Mouse (Mus musculus) midbrain, embryonic 11.5 days (tissue): ENCODE measurements around the gene Unc5a. TPM values are rescaled to one million over a fixed set of nuclear protein-coding genes. Genes with fewer than 3 reads are reported as not detected.

Experiments
- ATAC-seq: fragments of 200-750 bp; cut with Nextera tagmentation; 2 replicates; pipeline ENCODE4 v1.8.0; 2017; ENCODE audit warnings: moderate TSS enrichment, moderate library complexity; ENCODE audit not compliant: low FRiP score
- DNase-seq: peaks from one replicate; pipeline ENCODE4 v3.0.0; 2015; ENCODE audit warnings: low spot score; ENCODE audit errors: missing footprints
- H3K27ac ChIP-seq: fragments of 300-500 bp; sonication (generic); 2 replicates; pipeline ENCODE4 v1.5.1; 2014; ENCODE audit warnings: low read depth, low read length
- H3K27me3 ChIP-seq: fragments of 300-500 bp; sonication (generic); 2 replicates; pipeline ENCODE4 v1.6.1; 2014; ENCODE audit warnings: mild to moderate bottlenecking, low read length, moderate library complexity, mixed read lengths; ENCODE audit not compliant: control insufficient read depth, insufficient read depth
- H3K36me3 ChIP-seq: fragments of 300-500 bp; sonication (generic); 2 replicates; pipeline ENCODE4 v1.6.1; 2014; ENCODE audit warnings: mild to moderate bottlenecking, low read length, moderate library complexity, mixed read lengths; ENCODE audit not compliant: control insufficient read depth, insufficient read depth
- H3K4me1 ChIP-seq: fragments of 300-500 bp; sonication (generic); 2 replicates; pipeline ENCODE4 v1.6.1; 2014; ENCODE audit warnings: low read length; ENCODE audit not compliant: control insufficient read depth, insufficient read depth
- H3K4me2 ChIP-seq: fragments of 300-500 bp; sonication (generic); 2 replicates; pipeline ENCODE4 v1.6.1; 2014; ENCODE audit warnings: mild to moderate bottlenecking, moderate library complexity
- H3K4me3 ChIP-seq: fragments of 300-500 bp; sonication (generic); 2 replicates; pipeline ENCODE4 v1.5.1; 2014; ENCODE audit warnings: low read depth, low read length
- H3K9ac ChIP-seq: fragments of 300-500 bp; sonication (generic); 2 replicates; pipeline ENCODE4 v1.6.1; 2014; ENCODE audit warnings: low read length
- H3K9me3 ChIP-seq: fragments of 300-500 bp; sonication (generic); 2 replicates; pipeline ENCODE4 v1.6.1; 2016; ENCODE audit warnings: low read length; ENCODE audit not compliant: control insufficient read depth
- WGBS: fragments of 180-500 bp; shearing (Covaris S2); extraction: QIAGEN DNeasy Blood & Tissue Kit; methylation state at CpG from one replicate; pipeline ENCODE4 v1.1.7; 2014; 5-methylcytosine and 5-hydroxymethylcytosine counted together
- polyA plus RNA-seq: library from polyadenylated mRNA; unstranded; fragments of >200 nt; fragmentation: Nextera tagmentation; extraction: Ambion mirVana; gene quantifications from 2 replicates; pipeline ENCODE4 v1.2.1, GENCODE M21; 2014

Unc5a gene
- polyA plus RNA-seq, 1 experiment from 2014 or later = 2.9 TPM

DNA sequence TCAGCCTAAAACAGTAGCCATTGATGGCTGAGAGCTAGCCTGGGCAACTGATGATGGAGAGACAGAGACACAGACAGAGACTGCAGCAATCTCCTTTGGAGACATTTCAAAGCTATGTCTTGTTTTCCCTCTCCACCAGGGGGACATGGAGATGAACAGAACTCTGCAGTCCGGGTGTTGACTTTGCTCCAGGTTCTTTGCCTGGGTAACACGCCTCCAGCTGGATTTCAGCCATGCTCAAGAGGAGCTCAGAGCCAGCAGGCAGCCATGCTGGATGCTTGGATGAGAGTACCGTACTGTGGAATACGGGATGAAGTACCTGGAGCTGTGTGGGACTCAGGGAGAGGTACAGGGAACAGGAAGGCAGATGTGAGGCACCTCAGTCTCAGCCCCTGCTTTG is 22.6 kb upstream of the Unc5a start:
- no peaks in the 10 kb centered on the region for H3K9me3 ChIP-seq
- H3K27ac ChIP-seq = no peak overlapping the region
- DNase-seq (no peak), ATAC-seq (no peak)
- no peaks in the 10 kb centered on the region for H3K27me3 ChIP-seq
- H3K4me3 ChIP-seq = no peak overlapping the region
- no peak overlapping the region for H3K9ac ChIP-seq
- H3K4me2 ChIP-seq = no peak overlapping the region
- no peaks in the 10 kb centered on the region for H3K36me3 ChIP-seq
- 69% methylated on average over 4 of the region's 4 CpGs for WGBS
- H3K4me1 ChIP-seq = no peaks in the 10 kb centered on the region

DNA sequence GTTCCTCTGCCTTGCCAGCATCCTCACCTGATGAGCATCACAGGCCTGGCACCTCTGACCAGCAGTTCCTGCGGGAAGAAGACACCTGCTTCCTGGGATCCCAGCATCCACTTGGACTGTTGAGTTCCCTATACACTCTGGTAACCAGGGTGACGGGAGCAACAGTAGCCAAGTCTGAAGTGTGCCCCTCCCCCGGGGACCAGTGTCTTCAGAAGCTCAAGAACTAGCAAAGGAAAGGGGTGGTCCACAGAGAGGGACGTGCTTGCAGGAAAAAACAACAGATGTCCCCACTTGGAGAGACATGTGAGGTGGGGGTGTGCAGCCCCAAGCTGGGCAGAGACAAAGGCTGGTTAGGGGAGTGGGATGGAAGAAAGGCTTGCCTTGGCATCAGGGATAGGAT is 19.1 kb upstream of the Unc5a start:
- no peak overlapping the region for H3K4me3 ChIP-seq
- H3K27ac ChIP-seq = no peak overlapping the region
- 37% methylated on average over 4 of the region's 4 CpGs for WGBS
- H3K4me2 ChIP-seq = no peak overlapping the region
- no peaks in the 10 kb centered on the region for H3K4me1 ChIP-seq
- H3K9me3 ChIP-seq = no peaks in the 10 kb centered on the region
- ATAC-seq (no peak), DNase-seq (no peak)
- H3K36me3 ChIP-seq = no peaks in the 10 kb centered on the region
- no peaks in the 10 kb centered on the region for H3K27me3 ChIP-seq
- H3K9ac ChIP-seq = no peak overlapping the region

DNA sequence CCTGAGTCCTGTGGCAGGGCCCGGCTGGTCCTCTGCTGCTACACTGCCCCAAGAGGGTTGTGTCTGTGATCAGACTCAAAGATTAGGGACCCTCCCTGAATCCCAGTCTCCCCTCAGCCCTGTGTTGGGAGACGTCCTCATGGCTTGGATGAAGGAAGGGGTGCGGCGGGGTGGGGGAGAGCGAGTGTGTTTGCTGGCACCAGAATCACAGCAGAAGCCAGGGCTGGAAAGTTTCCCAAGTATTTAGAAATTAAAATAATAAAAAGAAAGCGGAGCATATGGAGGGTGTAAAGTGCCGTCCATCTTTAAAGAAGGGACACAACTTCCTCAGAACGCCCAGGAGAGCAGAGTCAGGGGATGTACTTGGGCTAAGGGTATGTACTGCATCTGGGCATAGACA is 14.3 kb upstream of the Unc5a start:
- Histone ChIP-seq H3K4me2 (no peak overlapping the region), H3K27ac (no peak overlapping the region), H3K27me3 (peaks cover 2% of the 10 kb centered on the region; the same call in 1 of the 2 replicates), H3K9ac (no peak overlapping the region), H3K4me1 (no peaks in the 10 kb centered on the region), H3K36me3 (no peaks in the 10 kb centered on the region), H3K4me3 (no peak overlapping the region), H3K9me3 (no peaks in the 10 kb centered on the region)
- 79% methylated on average over 8 of the region's 8 CpGs for WGBS
- ATAC-seq (no peak), DNase-seq (no peak)

DNA sequence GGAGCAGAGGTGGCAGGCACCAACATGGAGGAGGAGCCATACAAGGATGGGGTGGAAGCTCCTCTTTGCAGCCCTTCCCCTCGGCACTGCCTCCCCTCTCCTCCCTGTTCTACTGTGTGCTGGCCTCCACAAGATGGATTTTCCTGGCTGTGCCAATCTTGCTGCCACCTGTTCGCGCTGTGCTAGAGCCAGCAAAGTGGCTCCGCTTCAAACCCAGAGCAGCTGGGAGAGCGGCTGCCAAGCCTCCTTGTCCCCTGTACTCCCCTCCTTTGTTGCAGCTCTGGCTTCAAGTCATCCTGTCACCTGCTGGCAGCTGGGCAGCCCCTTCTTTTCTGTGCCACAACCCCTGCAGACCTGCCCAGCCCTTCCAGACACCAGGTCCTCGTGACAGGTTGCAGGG is 13.0 kb upstream of the Unc5a start:
- Histone ChIP-seq H3K4me1 (no peaks in the 10 kb centered on the region), H3K27me3 (peaks cover 2% of the 10 kb centered on the region; the same call in 1 of the 2 replicates), H3K36me3 (no peaks in the 10 kb centered on the region), H3K4me2 (no peak overlapping the region), H3K9me3 (no peaks in the 10 kb centered on the region), H3K4me3 (no peak overlapping the region), H3K27ac (no peak overlapping the region), H3K9ac (no peak overlapping the region)
- no peak for ATAC-seq
- WGBS = 73% methylated on average over 6 of the region's 6 CpGs
- no peak for DNase-seq

DNA sequence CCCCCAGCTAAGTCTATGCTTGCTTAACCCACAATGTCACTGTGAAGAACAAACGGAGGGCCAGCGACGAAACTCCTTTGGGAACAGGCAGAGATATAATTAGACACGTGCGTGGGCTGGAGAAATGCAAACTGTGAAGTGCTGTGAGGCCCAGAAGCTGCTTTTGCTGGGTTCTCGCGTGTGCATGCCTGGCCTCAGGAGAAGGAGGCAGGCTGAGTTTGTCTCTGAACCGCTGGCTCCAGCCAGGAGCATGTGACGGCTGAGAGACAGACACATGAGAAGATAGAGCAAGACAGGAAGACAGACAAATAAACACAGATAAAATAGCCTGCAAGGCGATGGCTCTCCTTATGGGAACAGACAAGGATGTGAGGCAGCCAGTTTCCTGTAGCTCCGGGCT is 11.3 kb upstream of the Unc5a start:
- 72% methylated on average over 11 of the region's 11 CpGs for WGBS
- Histone ChIP-seq H3K4me1 (no peaks in the 10 kb centered on the region), H3K4me3 (no peak overlapping the region), H3K36me3 (no peaks in the 10 kb centered on the region), H3K4me2 (no peak overlapping the region), H3K27ac (no peak overlapping the region), H3K27me3 (peaks cover 2% of the 10 kb centered on the region; the same call in 1 of the 2 replicates), H3K9ac (no peak overlapping the region), H3K9me3 (no peaks in the 10 kb centered on the region)
- ATAC-seq (no peak), DNase-seq (no peak)

DNA sequence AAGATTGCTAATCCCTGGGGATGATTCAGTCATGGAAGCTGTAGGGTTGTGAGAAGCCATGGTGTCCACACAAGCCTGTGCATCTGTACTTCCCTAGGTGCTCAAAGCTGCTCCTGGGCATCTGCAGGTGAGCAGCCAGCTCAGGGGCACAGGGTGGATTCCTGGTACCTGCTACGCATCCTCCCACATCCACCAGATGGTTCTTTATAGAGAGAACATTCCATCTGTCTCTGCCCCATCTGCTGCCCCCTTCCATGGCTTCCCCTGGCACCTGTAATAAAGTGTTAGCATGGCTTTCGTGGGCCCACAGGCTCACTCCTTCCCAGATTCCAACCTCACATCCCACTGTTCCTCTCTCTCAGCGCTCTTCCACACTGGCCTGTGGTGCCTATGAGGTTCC is 10.7 kb upstream of the Unc5a start:
- DNase-seq = no peak
- Histone ChIP-seq H3K27ac (no peak overlapping the region), H3K9ac (no peak overlapping the region), H3K4me3 (no peak overlapping the region), H3K4me2 (no peak overlapping the region), H3K36me3 (no peaks in the 10 kb centered on the region), H3K9me3 (no peaks in the 10 kb centered on the region), H3K4me1 (no peaks in the 10 kb centered on the region), H3K27me3 (peaks cover 2% of the 10 kb centered on the region; the same call in 1 of the 2 replicates)
- ATAC-seq = no peak
- whole genome bisulfite sequencing = 88% methylated on average over 3 of the region's 3 CpGs

GRCm38 (mm10) chr13:54944411-54945157 is 4.6 kb upstream of the Unc5a start:
- no peak overlapping the region for H3K4me2 ChIP-seq
- H3K4me3 ChIP-seq = no peak overlapping the region
- H3K9ac ChIP-seq = no peak overlapping the region
- 42% methylated on average over 9 of the region's 9 CpGs for WGBS
- H3K27ac ChIP-seq = no peak overlapping the region
- H3K36me3 ChIP-seq = no peaks in the 10 kb centered on the region
- H3K27me3 ChIP-seq = peaks cover 44% of the 10 kb centered on the region
- no peaks in the 10 kb centered on the region for H3K9me3 ChIP-seq
- DNase-seq = no peak
- peaks cover 5% of the 10 kb centered on the region; the same call in 1 of the 2 replicates for H3K4me1 ChIP-seq
- no peak for ATAC-seq

DNA sequence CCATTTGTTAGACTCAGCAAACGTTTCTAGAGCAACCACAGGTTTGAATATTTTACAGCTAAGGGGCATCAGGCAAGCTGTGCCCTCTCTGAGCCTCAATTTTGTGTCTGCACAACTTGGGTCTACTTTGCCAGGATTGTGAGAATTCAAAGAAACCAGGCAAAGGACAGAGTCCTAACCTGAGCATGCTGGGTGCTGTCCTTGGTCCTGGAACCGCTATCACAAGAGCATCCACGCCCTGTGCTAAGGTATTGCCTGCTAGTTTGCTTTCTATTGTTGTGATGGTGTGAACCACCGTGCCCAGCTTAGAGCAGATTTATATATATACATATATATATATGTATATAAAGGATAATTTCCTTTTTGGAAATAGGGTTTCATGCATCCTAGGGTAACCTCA is 3.9 kb upstream of the Unc5a start:
- H3K9ac ChIP-seq = no peak overlapping the region
- H3K9me3 ChIP-seq = no peaks in the 10 kb centered on the region
- WGBS = 9% methylated on average over 4 of the region's 4 CpGs
- H3K4me1 ChIP-seq = peaks cover 11% of the 10 kb centered on the region
- no peaks in the 10 kb centered on the region for H3K36me3 ChIP-seq
- H3K4me3 ChIP-seq = no peak overlapping the region
- ATAC-seq (no peak), DNase-seq (no peak)
- H3K27me3 ChIP-seq = peaks cover 47% of the 10 kb centered on the region
- no peak overlapping the region for H3K4me2 ChIP-seq
- H3K27ac ChIP-seq = no peak overlapping the region

- H3K27me3 ChIP-seq = peaks cover 58% of the 10 kb centered on the region
- no peaks in the 10 kb centered on the region for H3K9me3 ChIP-seq
- WGBS = 75% methylated on average over 1 of the region's 1 CpGs
- H3K4me2 ChIP-seq = no peak overlapping the region
- ATAC-seq = no peak
- H3K9ac ChIP-seq = no peak overlapping the region
- no peak overlapping the region for H3K27ac ChIP-seq
- no peaks in the 10 kb centered on the region for H3K36me3 ChIP-seq
- peaks cover 14% of the 10 kb centered on the region for H3K4me1 ChIP-seq
- H3K4me3 ChIP-seq = no peak overlapping the region
- no peak for DNase-seq
These were observed 2.8 kb upstream of the Unc5a start for GRCm38 (mm10) chr13:54946406-54946805.
